Mouse (Mus musculus) stomach, postnatal 0 days (tissue): ENCODE measurements around the gene Myt1l. TPM values are rescaled to one million over a fixed set of nuclear protein-coding genes. Genes with fewer than 3 reads are reported as not detected.

ENCODE experiments used
- ATAC-seq: fragments of 200-750 bp; cut with Nextera tagmentation; 2 replicates; pipeline ENCODE4 v1.8.0; 2017; ENCODE audit not compliant: low FRiP score, low TSS enrichment
- DNase-seq: peaks from one replicate; pipeline ENCODE4 v3.0.0-alpha.2; 2016; ENCODE audit warnings: low spot score
- H3K27ac ChIP-seq: fragments of 300-500 bp; sonication (generic); replicated peaks from 2 replicates; pipeline ENCODE4 v1.5.1; 2014; ENCODE audit warnings: mild to moderate bottlenecking, control low read depth
- H3K27me3 ChIP-seq: fragments of 300-500 bp; sonication (generic); 2 replicates; pipeline ENCODE4 v1.6.1; 2014; ENCODE audit warnings: low read length; ENCODE audit not compliant: control insufficient read depth, insufficient read depth
- H3K36me3 ChIP-seq: fragments of 300-500 bp; sonication (generic); 2 replicates; pipeline ENCODE4 v1.6.1; 2014; ENCODE audit warnings: low read length, mixed read lengths; ENCODE audit not compliant: control insufficient read depth, insufficient read depth
- H3K4me1 ChIP-seq: fragments of 300-500 bp; sonication (generic); replicated peaks from 2 replicates; pipeline ENCODE4 v1.6.1; 2014; ENCODE audit warnings: antibody characterized with exemption; ENCODE audit not compliant: control insufficient read depth, insufficient read depth
- H3K4me2 ChIP-seq: fragments of 300-500 bp; sonication (generic); replicated peaks from 2 replicates; pipeline ENCODE4 v1.6.1; 2014; ENCODE audit warnings: low read depth, mild to moderate bottlenecking, control low read depth, moderate library complexity
- H3K4me3 ChIP-seq: fragments of 300-500 bp; sonication (generic); 2 replicates; pipeline ENCODE4 v1.5.1; 2014; ENCODE audit warnings: low read depth, low read length, control low read depth
- H3K9ac ChIP-seq: fragments of 300-500 bp; sonication (generic); 2 replicates; pipeline ENCODE4 v1.6.1; 2014; ENCODE audit warnings: mild to moderate bottlenecking, low read length, control low read depth, mixed read lengths
- H3K9me3 ChIP-seq: fragments of 300-500 bp; sonication (generic); 2 replicates; pipeline ENCODE4 v1.6.1; 2016; ENCODE audit warnings: low read length; ENCODE audit not compliant: control insufficient read depth
- CTCF ChIP-seq: IDR thresholded peaks from 2 replicates; pipeline ENCODE4 v1.5.1; 2016; ENCODE audit warnings: antibody characterized with exemption, low read depth, mild to moderate bottlenecking, moderate library complexity
- EP300 ChIP-seq: optimal IDR thresholded peaks from 2 replicates; pipeline ENCODE3; 2016; ENCODE audit warnings: antibody characterized with exemption
- WGBS: fragments of 180-500 bp; shearing (Covaris S2); extraction: QIAGEN DNeasy Blood & Tissue Kit; methylation state at CpG from one replicate; pipeline ENCODE4 v1.1.7; 2014; 5-methylcytosine and 5-hydroxymethylcytosine counted together
- polyA plus RNA-seq: library from polyadenylated mRNA; unstranded; fragments of >200 nt; fragmentation: Nextera tagmentation; extraction: Ambion mirVana; gene quantifications from 2 replicates; pipeline ENCODE4 v1.2.1, GENCODE M21; 2015

The Myt1l gene
- polyA plus RNA-seq, 1 experiment from 2014 or later, result 0.76 TPM

GRCm38 (mm10) chr12:29877977-29878376 is 349.8 kb downstream of the Myt1l start:
- Histone ChIP-seq H3K9me3 (no peaks in the 10 kb centered on the region), H3K4me3 (no peak overlapping the region), H3K4me1 (no peaks in the 10 kb centered on the region), H3K27me3 (no peaks in the 10 kb centered on the region), H3K36me3 (no peaks in the 10 kb centered on the region), H3K27ac (no peak overlapping the region), H3K9ac (no peak overlapping the region), H3K4me2 (no peak overlapping the region)
- DNase-seq (no peak), ATAC-seq (no peak)
- 90% methylated on average over 10 of the region's 10 CpGs for WGBS
- TF ChIP-seq EP300, result no peak
- TF ChIP-seq CTCF, result no peak

- Histone ChIP-seq H3K4me2 (no peak overlapping the region), H3K4me1 (no peaks in the 10 kb centered on the region), H3K27ac (no peak overlapping the region), H3K4me3 (no peak overlapping the region), H3K9me3 (no peaks in the 10 kb centered on the region), H3K36me3 (no peaks in the 10 kb centered on the region), H3K9ac (no peak overlapping the region), H3K27me3 (no peaks in the 10 kb centered on the region)
- TF ChIP-seq EP300, result no peak
- TF ChIP-seq CTCF, result peak; percentile 85
- DNase-seq, result peak; percentile 68
- no peak; the same call in 1 of the 2 replicates for ATAC-seq
- WGBS, result 25% methylated on average over 9 of the region's 9 CpGs
Observed at GRCm38 (mm10) chr12:29882871-29883617, 354.9 kb downstream of the Myt1l start.

GRCm38 (mm10) chr12:29884376-29884775 is 356.2 kb downstream of the Myt1l start:
- Histone ChIP-seq H3K36me3 (no peaks in the 10 kb centered on the region), H3K9ac (no peak overlapping the region), H3K27ac (no peak overlapping the region), H3K4me3 (no peak overlapping the region), H3K4me2 (no peak overlapping the region), H3K4me1 (no peaks in the 10 kb centered on the region), H3K27me3 (no peaks in the 10 kb centered on the region), H3K9me3 (no peaks in the 10 kb centered on the region)
- WGBS, result 74% methylated on average over 5 of the region's 5 CpGs
- DNase-seq, result no peak
- TF ChIP-seq EP300 (no peak), CTCF (no peak)
- ATAC-seq, result no peak

- no peak overlapping the region for H3K4me3 ChIP-seq
- peak; percentile 31 for DNase-seq
Observed at GRCm38 (mm10) chr12:29894669-29895068, 366.5 kb downstream of the Myt1l start.

GRCm38 (mm10) chr12:29897533-29898085 is 369.4 kb downstream of the Myt1l start:
- TF ChIP-seq EP300, result no peak
- Histone ChIP-seq H3K4me1 (no peaks in the 10 kb centered on the region), H3K27me3 (no peaks in the 10 kb centered on the region), H3K36me3 (no peaks in the 10 kb centered on the region), H3K9me3 (no peaks in the 10 kb centered on the region), H3K4me2 (no peak overlapping the region), H3K9ac (no peak overlapping the region), H3K27ac (no peak overlapping the region), H3K4me3 (no peak overlapping the region)
- WGBS, result 71% methylated on average over 3 of the region's 3 CpGs
- ATAC-seq (no peak), DNase-seq (no peak)

More at GRCm38 (mm10) chr12:29894669-29895068, 366.5 kb downstream of the Myt1l start:
- Histone ChIP-seq H3K36me3 (no peaks in the 10 kb centered on the region), H3K27ac (no peak overlapping the region), H3K4me1 (no peaks in the 10 kb centered on the region), H3K27me3 (no peaks in the 10 kb centered on the region), H3K9ac (no peak overlapping the region), H3K9me3 (no peaks in the 10 kb centered on the region), H3K4me2 (no peak overlapping the region)
- ATAC-seq, result no peak
- TF ChIP-seq EP300, result no peak
- TF ChIP-seq CTCF, result peak; percentile 81
- 25% methylated on average over 3 of the region's 3 CpGs for WGBS
